Mouse (Mus musculus) ES-Bruce4 (cell line): ENCODE results near the gene Aifm3.

Experiments
- CTCF ChIP-seq: IDR thresholded peaks from one replicate; pipeline ENCODE4 v1.8.1; 2011; ENCODE audit warnings: low read depth, low read length
- EP300 ChIP-seq: IDR thresholded peaks from 2 replicates; pipeline ENCODE4 v1.6.1; 2011; ENCODE audit warnings: low read depth, low read length; ENCODE audit not compliant: insufficient read depth
- POLR2A ChIP-seq: IDR thresholded peaks from one replicate; pipeline ENCODE4 v1.8.1; 2011; ENCODE audit warnings: low read length; ENCODE audit not compliant: insufficient read depth

GRCm38 (mm10) chr16:17532676-17533329 is 43.4 kb downstream of the Aifm3 start:
- TF ChIP-seq CTCF (no peak), EP300 (no peak), POLR2A (no peak)
